Mouse (Mus musculus): ENCODE results near the gene Trir.
A peak's percentile ranks its signal among the peaks of the same experiment; 100 is the strongest.

Gene Trir

GRCm38 (mm10) chr8:85026670-85027515 lies at the start of gene Trir:
Gene Trir, plus strand, starts transcription at chr8:85026823.
- peak; percentile 97 to 98 for DNase-seq (ENCODE audit: low spot score in 2 of 2)

- peak; percentile 70 to 73 for DNase-seq (ENCODE audit: low spot score in 2 of 2)
Observed at GRCm38 (mm10) chr8:84977435-84978247, 49.0 kb upstream of the Trir start.

- peak; percentile 98 to 99 for DNase-seq (ENCODE audit: low spot score in 2 of 2)
Observed at GRCm38 (mm10) chr8:84978248-84978940, 48.2 kb upstream of the Trir start, which contains the start of gene Junb. Gene Junb, minus strand, starts transcription at chr8:84978718.

GRCm38 (mm10) chr8:84979599-84980421 lies 46.8 kb upstream of the Trir start:
- peak; percentile 96 for DNase-seq (ENCODE audit: low spot score in 2 of 2)

GRCm38 (mm10) chr8:84980622-84981358 lies 45.8 kb upstream of the Trir start:
- peak; percentile 82 to 86 for DNase-seq (ENCODE audit: low spot score in 2 of 2)

DNA sequence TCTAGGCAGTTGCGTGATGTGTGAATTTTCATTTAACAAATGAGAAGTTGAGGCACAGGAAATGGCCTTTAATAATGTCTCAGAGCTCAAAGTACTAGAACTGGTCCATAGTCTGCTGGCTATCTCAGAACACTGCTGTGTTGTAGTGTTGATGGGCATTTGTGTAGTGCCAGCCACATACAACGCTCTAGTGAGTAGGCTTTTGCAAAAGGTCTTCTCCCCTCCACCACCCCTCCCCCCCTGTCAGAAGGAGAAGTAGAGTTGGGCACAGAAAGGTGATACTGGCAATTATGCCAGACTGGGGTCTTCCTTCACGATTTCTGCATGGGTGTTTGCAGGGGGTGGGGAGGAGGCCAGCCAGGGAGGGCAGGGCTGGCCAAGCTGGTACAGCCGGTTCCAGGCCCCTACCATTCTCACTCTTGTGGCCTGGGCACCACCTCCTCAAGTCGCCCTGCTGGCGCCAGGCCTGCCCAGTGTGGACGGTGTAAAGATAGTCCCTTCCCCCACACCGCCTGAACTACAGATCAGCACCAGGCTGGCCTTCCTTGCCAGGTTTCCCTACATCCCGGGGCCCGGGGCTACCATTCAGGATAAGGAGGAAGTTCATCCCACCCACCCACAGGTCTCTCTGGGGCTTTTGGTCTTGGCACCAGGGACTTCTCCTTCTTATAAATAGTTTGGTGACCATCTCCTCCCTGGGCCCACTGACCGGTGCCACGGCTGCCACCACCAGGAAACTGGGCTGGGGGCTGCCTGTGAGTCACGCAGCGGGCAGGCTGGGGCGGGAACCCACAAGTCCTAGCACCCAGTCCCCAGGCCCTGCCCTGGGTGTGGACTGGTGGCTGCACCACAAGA lies 44.8 kb upstream of the Trir start:
- DNase-seq (ENCODE audit: low spot score in 2 of 2) = no peak

DNA sequence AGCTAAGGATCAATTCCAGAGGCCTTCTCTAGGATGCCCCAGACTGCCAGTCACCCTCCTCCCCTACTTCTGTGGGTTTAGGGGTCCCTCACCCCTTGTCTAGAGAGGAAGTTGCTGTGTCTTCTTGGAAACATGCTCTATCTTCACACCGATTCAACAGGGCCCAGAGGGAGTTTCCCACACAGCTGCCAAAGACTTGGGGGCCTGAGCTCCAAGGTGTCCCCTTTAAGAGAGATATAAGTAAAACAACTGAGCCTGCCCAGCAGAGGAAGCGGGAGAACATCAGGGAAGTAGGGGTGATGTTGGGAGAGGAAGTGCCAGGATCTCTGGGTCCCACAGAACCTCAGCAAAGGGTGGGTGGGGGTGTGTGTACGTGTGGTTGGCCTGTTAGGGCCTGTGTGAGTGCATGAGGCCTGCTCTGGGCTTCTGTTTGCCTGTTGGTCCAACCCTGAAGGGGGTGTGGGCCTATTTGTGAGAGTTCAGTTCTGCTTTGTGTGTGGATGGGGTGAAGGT lies 44.1 kb upstream of the Trir start:
- no peak for DNase-seq (ENCODE audit: low spot score in 2 of 2)

GRCm38 (mm10) chr8:84984294-84985048 lies 42.2 kb upstream of the Trir start:
- DNase-seq (ENCODE audit: low spot score in 2 of 2) = peak; percentile 46 to 70

DNA sequence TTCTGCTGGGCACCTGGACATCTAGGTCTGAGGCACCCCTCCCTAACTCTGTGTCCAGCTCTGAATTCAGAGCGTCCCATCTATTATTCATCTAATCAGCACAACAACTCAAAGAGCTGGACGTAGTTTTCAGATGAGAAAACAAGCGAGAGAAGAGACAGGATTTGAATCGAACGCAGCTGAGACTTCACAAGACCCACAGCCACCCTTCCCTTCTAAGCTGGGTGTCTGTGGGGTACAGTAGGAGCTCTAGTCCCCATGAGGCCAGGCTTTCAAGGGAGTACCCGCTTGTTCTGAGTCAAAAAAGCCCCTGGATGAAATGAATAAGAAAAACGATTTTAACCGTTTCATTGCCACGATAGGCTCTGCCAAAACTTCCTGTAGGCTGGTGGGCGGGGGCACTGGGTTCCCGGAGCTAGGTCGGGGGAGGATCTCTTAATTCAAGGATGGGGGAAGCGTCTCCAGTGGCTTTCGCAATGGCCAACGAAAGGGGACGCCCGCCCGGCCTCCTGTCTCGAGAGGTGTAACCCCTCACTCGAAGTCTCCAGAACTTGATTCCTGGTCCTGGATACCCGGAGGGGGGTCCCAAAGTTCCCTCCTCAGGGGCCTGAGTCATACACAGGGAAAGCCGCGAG lies 41.5 kb upstream of the Trir start:
- no peak for DNase-seq (ENCODE audit: low spot score in 2 of 2)

GRCm38 (mm10) chr8:84985684-84986378 lies 40.8 kb upstream of the Trir start:
- DNase-seq (ENCODE audit: low spot score in 2 of 2) = peak; percentile 92 to 93

GRCm38 (mm10) chr8:84986379-84986945 lies 40.2 kb upstream of the Trir start:
- DNase-seq (ENCODE audit: low spot score in 2 of 2) = no peak

DNA sequence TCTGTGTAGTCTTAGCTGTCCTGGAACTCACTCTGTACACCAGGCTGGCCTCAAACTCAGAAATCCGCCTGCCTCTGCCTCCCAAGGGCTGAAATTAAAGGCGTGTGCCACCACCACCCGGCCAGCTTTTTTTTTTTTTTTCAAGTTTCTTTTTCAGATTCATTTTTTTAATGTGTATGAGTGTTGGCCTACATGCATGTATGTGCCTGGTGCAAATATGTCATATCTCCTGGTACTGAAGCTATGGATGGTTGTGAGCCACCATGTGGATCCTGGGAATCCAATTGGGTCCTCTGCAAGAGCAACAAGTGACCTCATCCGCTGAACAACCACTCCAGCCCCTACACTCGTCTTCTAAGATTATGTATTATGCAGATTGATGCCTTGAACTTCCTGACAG lies 39.2 kb upstream of the Trir start:
- no peak for DNase-seq (ENCODE audit: low spot score in 2 of 2)

- DNase-seq (ENCODE audit: low spot score in 2 of 2) = peak; percentile 54 to 67
Observed at GRCm38 (mm10) chr8:84987903-84988302, 38.7 kb upstream of the Trir start.

- DNase-seq (ENCODE audit: low spot score in 2 of 2) = peak; percentile 78 to 81
Observed at GRCm38 (mm10) chr8:84989311-84989731, 37.3 kb upstream of the Trir start.

DNA sequence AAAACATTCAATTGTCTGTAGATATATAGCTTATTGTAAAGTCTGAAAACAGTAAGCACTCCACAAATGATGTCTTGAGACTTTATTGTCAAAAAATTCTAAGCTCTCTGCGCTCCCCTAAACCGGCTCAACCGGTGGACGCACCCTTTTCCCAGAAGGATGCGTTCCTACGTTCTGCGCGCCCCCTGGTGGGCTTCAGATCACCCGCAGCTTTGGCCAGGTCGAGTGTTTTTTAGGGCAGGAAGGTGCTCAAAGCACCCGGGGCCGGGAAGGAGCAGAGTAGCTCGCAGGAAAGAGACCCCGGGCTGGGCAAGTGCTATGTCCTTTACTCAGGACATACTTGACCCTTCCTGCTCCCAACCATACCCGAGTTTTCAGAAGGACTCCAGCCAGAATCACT lies 36.8 kb upstream of the Trir start:
- peak; percentile 86 to 95 for DNase-seq (ENCODE audit: low spot score in 2 of 2)

- DNase-seq (ENCODE audit: low spot score in 2 of 2) = peak; percentile 98
Observed at GRCm38 (mm10) chr8:84990349-84990748, 36.3 kb upstream of the Trir start, which contains the start of gene Hook2. Gene Hook2, plus strand, starts transcription at chr8:84990603.

DNA sequence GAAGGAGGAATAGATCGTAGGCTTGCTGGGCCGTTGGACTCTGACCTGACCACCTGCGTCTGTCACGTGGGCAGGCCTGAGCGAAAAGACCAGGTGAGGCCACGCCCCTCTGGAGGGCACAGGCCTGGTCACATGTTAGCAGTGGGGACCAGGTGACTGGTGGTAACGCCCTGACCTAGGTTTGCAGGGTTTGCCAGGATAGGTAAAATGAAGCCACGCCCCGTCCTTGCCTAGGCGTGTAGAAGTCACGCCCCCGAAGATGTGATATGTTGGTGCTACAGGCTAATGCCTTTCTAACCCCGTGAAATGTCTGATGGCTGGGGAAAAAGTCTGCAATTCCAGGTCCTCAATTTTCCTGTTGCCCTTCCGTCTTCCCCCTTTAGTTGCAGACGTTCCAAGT lies 35.8 kb upstream of the Trir start:
- DNase-seq (ENCODE audit: low spot score in 2 of 2) = peak in 1 of 2 experiments; percentile 68

Measured in heart, adult 9 months (tissue).